Mouse (Mus musculus) lung, adult 2 months (tissue): ENCODE measurements around the gene Fam168a.

Experiments
- CTCF ChIP-seq: fragments of 200-500 bp; IDR thresholded peaks from 2 replicates; pipeline ENCODE4 v1.5.1; 2011; ENCODE audit warnings: mild to moderate bottlenecking, low read length, control low read depth; ENCODE audit not compliant: insufficient read depth
- POLR2A ChIP-seq: fragments of 200-500 bp; IDR thresholded peaks from 2 replicates; pipeline ENCODE4 v1.6.1; 2011; ENCODE audit warnings: low read depth, mild to moderate bottlenecking, control low read depth, low read length, borderline replicate concordance; ENCODE audit errors: extremely low read depth

DNA sequence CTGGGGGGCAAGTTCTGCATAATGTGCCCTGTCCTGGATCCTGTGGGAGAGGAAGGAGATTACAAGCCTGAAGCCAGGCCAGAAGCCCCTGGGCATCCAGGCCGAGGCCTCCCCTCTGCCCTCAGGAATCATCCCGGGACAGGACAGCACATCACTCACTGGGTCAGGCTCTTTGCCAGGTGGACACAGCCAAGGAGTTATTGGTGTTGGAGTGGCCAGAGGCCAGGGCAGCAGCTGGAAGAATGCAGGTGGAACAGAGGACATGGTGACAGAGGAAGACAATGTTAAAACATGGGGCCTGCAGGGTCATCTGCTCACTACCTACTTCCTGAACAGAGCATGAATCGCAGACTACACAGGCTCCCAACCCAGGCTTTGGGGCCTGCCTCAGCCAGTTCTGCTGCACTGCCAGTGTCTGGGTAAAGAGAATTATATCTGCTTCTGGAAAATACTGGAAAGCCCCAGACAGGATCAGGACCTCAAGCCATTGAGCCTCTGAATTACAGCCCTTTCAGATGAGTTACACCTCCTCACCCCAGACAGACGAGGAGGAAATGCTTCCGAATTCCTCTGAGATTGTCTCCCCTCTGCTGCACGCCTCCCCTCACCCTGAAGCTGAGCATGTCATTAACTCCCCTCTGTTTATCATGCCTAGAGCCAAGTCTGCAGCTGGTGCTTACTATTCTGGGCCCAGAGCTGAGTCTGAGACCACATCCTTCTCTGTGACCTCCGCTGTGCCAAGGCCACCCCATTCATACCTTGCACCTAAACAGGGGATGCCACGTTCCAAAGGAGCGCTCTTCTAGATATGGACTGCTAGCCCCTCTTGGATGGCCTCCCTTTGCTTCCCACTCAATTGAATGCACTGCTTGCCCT, 145.3 kb downstream of the Fam168a start:
- TF ChIP-seq CTCF (no peak), POLR2A (no peak)
